Mouse (Mus musculus) hindbrain, embryonic 16.5 days (tissue): ENCODE results near the gene Bsx. TPM values are rescaled to one million over a fixed set of nuclear protein-coding genes. Genes with fewer than 3 reads are reported as not detected.

Experiments
- ATAC-seq: fragments of 200-750 bp; cut with Nextera tagmentation; 2 replicates; pipeline ENCODE4 v1.8.0; 2017; ENCODE audit warnings: moderate TSS enrichment, moderate library complexity
- H3K27ac ChIP-seq: fragments of 300-500 bp; sonication (generic); 2 replicates; pipeline ENCODE4 v1.5.1; 2014; ENCODE audit warnings: low read depth, mild to moderate bottlenecking, control low read depth, low read length, moderate library complexity
- H3K27me3 ChIP-seq: fragments of 300-500 bp; sonication (generic); replicated peaks from 2 replicates; pipeline ENCODE4 v1.6.1; 2014; ENCODE audit warnings: low read length; ENCODE audit not compliant: control insufficient read depth, insufficient read depth
- H3K36me3 ChIP-seq: fragments of 300-500 bp; sonication (generic); 2 replicates; pipeline ENCODE4 v1.6.1; 2014; ENCODE audit warnings: mild to moderate bottlenecking, low read length, moderate library complexity, mixed read lengths; ENCODE audit not compliant: control insufficient read depth, insufficient read depth
- H3K4me1 ChIP-seq: fragments of 300-500 bp; sonication (generic); 2 replicates; pipeline ENCODE4 v1.6.1; 2014; ENCODE audit warnings: low read depth, low read length; ENCODE audit not compliant: control insufficient read depth, insufficient read depth
- H3K4me2 ChIP-seq: fragments of 300-500 bp; sonication (generic); 2 replicates; pipeline ENCODE4 v1.6.1; 2014; ENCODE audit warnings: mild to moderate bottlenecking, low read length, control low read depth, moderate library complexity
- H3K4me3 ChIP-seq: fragments of 300-500 bp; sonication (generic); 2 replicates; pipeline ENCODE4 v1.5.1; 2014; ENCODE audit warnings: mild to moderate bottlenecking, low read length, control low read depth, moderate library complexity
- H3K9ac ChIP-seq: fragments of 300-500 bp; sonication (generic); 2 replicates; pipeline ENCODE4 v1.6.1; 2014; ENCODE audit warnings: low read depth, mild to moderate bottlenecking, control low read depth, low read length, moderate library complexity
- H3K9me3 ChIP-seq: fragments of 300-500 bp; sonication (generic); 2 replicates; pipeline ENCODE4 v1.6.1; 2014; ENCODE audit warnings: mild to moderate bottlenecking, low read length, moderate library complexity; ENCODE audit not compliant: control insufficient read depth
- WGBS: fragments of 180-500 bp; shearing (Covaris S2); extraction: QIAGEN DNeasy Blood & Tissue Kit; methylation state at CpG from one replicate; pipeline ENCODE4 v1.1.7; 2014; 5-methylcytosine and 5-hydroxymethylcytosine counted together
- polyA plus RNA-seq: library from polyadenylated mRNA; unstranded; fragments of >200 nt; fragmentation: Nextera tagmentation; extraction: Ambion mirVana; gene quantifications from 2 replicates; pipeline ENCODE4 v1.2.1, GENCODE M21; 2015

Bsx gene
- polyA plus RNA-seq, 1 experiment from 2014 or later: not detected

DNA sequence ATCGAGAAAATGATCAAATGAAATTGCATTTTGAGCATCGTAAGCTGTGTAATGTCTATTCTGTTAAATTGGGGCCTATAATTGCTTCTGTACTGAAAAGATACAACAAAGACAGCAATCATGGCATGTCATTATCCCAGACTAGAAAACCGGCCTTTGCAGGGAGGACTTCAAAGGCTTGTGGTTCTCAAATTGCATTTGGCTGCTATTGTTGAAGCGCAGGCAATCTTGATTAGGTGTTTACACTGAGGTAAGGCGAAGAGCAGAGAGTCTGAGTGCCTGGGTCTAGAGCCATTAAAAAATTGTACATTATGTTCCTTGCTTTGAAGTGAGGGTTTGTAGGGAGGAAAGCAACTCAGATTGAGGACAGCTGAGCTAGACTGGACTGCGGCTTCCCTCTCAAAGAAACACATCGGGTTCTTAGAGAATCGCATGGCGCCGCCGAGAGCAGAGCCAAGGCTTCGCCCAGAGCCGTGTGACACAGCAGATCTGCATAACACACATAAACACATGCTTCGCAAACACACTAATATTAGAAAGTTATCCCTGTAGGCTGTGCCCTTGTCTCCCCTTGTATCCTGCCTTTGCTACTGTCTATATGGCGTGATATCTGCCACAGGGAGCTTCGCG, 53.5 kb downstream of the Bsx start:
- H3K4me3 ChIP-seq: no peak overlapping the region
- H3K9me3 ChIP-seq: no peaks in the 10 kb centered on the region
- whole genome bisulfite sequencing: 83% methylated on average over 17 of the region's 17 CpGs
- ATAC-seq: no peak
- no peak overlapping the region for H3K9ac ChIP-seq
- no peaks in the 10 kb centered on the region for H3K36me3 ChIP-seq
- no peaks in the 10 kb centered on the region for H3K4me1 ChIP-seq
- H3K27ac ChIP-seq: no peak overlapping the region
- no peaks in the 10 kb centered on the region for H3K27me3 ChIP-seq
- no peak overlapping the region for H3K4me2 ChIP-seq

Other genes with a start within 250 kb of the Bsx start
- gene Gm21915, start 203.5 kb upstream of the Bsx start, polyA plus RNA-seq: not detected in 2 replicates
- 49.1 and 54.2 TPM in 2 replicates for gene Clmp, start 188.2 kb upstream of the Bsx start, polyA plus RNA-seq
- gene Hspa8, start 73.1 kb upstream of the Bsx start, polyA plus RNA-seq: 3,309 and 3,384 TPM in 2 replicates
- gene Jhy, start 90.0 kb downstream of the Bsx start, polyA plus RNA-seq: 0.97 and 1.3 TPM in 2 replicates
- gene Crtam, start 130.5 kb downstream of the Bsx start, polyA plus RNA-seq: 0.06 and 0.40 TPM in 2 replicates